Mouse (Mus musculus): Measurements from ENCODE around the gene Bcan. TPM values are rescaled to one million over a fixed set of nuclear protein-coding genes. Genes with fewer than 3 reads are reported as not detected.

Bcan gene
- polyA plus RNA-seq, 1 experiment from 2014 or later, result 0.23 TPM

- peaks cover 48% of the 10 kb centered on the region for H3K4me1 ChIP-seq
- no peaks in the 10 kb centered on the region for H3K36me3 ChIP-seq
- peak overlapping the region; percentile 63 for H3K4me2 ChIP-seq
- peak overlapping the region; percentile 29 for H3K4me3 ChIP-seq (replicated peaks)
- no peak overlapping the region for H3K9ac ChIP-seq
- ATAC-seq (ENCODE audit: insufficient read depth, low FRiP score, low read depth), result no peak
- H3K27ac ChIP-seq, result no peak overlapping the region
- H3K27me3 ChIP-seq (replicated peaks), result peaks cover 23% of the 10 kb centered on the region
- WGBS, result 1% methylated on average over 16 of the region's 17 CpGs
- no peaks in the 10 kb centered on the region for H3K9me3 ChIP-seq
Observed at GRCm38 (mm10) chr3:87947811-87948199, 52.2 kb downstream of the Bcan start.

- Histone ChIP-seq H3K27me3 (replicated peaks) (peaks cover 23% of the 10 kb centered on the region), H3K9ac (no peak overlapping the region), H3K9me3 (no peaks in the 10 kb centered on the region), H3K27ac (no peak overlapping the region), H3K4me3 (replicated peaks) (peak overlapping the region; percentile 29), H3K36me3 (peaks cover 3% of the 10 kb centered on the region; the same call in 1 of the 2 replicates), H3K4me2 (peak overlapping the region; percentile 63), H3K4me1 (peaks cover 44% of the 10 kb centered on the region)
- ATAC-seq (ENCODE audit: insufficient read depth, low FRiP score, low read depth), result no peak
- WGBS, result 7% methylated on average over 26 of the region's 26 CpGs
Observed at GRCm38 (mm10) chr3:87947056-87947810, 52.8 kb downstream of the Bcan start.

DNA sequence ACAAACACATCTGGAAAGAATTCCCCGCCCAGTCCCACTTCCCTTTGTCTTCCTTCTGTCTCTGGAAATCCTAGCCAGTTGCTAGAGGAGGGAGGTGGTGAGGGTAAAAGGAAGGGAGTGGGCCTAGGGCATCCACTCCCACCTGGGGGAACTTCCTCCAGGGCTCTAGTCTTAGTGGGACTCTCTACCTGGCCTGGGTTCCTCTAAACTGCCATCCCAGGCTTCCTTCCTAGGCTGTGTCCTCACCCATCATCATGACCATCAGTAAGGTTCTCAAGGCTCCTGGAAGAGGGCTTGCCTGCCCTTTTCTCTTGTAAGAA is 53.5 kb downstream of the Bcan start:
- H3K4me2 ChIP-seq, result 0 out of 2 replicates have a peak overlapping the region, but pooled peaks have one; percentile 63
- H3K9me3 ChIP-seq, result no peaks in the 10 kb centered on the region
- H3K27ac ChIP-seq, result no peak overlapping the region
- H3K4me1 ChIP-seq, result peaks cover 44% of the 10 kb centered on the region
- H3K4me3 ChIP-seq (replicated peaks), result no peak overlapping the region
- no peak overlapping the region for H3K9ac ChIP-seq
- peaks cover 23% of the 10 kb centered on the region for H3K27me3 ChIP-seq (replicated peaks)
- WGBS, result 36% methylated on average over 1 of the region's 1 CpGs
- no peak for ATAC-seq (ENCODE audit: insufficient read depth, low FRiP score, low read depth)
- peaks cover 10% of the 10 kb centered on the region for H3K36me3 ChIP-seq

GRCm38 (mm10) chr3:87945781-87946540 is 54.1 kb downstream of the Bcan start:
- Histone ChIP-seq H3K9me3 (no peaks in the 10 kb centered on the region), H3K4me1 (peaks cover 44% of the 10 kb centered on the region), H3K27me3 (replicated peaks) (peaks cover 23% of the 10 kb centered on the region), H3K27ac (no peak overlapping the region), H3K4me3 (replicated peaks) (no peak overlapping the region), H3K36me3 (peaks cover 15% of the 10 kb centered on the region), H3K4me2 (no peak overlapping the region), H3K9ac (no peak overlapping the region)
- 37% methylated on average over 12 of the region's 12 CpGs for WGBS
- no peak for ATAC-seq (ENCODE audit: insufficient read depth, low FRiP score, low read depth)

DNA sequence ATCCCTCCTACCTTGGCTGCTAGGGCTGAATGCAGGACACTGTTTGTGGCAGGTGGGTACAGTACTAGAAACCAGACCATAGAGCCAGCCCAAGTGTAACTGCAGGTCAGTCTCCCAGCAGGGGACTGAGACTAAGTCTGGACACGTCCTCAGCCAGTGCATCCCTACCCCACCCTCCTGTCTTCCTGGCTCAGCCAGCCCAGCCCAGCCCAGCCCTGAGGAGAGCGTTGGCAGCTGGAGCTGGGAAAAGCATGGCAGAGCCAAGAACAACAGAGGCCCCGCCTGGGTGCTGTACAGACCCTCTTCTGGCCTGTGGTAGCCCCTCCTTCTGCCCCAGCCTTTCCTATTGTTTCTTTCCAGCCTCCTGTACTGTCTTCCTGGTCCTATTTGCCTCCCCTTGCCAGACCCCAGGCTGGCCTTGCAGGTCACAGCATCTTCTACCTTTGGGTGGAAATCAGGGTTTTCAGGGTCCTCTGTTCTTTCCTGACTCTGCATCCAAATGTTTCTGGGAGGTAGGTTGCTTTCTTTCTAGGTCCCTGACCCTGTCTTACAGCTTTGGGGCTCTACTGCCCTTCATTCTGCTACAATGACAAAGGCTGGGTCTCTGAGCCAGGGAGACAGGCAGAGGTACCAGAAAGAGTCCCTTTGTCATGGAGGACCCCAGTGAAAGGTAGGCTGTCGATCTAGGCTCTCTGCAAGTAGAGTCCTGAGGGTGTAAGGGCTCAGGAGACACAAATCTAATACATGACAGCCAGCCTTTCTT is 55.0 kb downstream of the Bcan start:
- Histone ChIP-seq H3K9ac (no peak overlapping the region), H3K36me3 (peaks cover 20% of the 10 kb centered on the region), H3K4me3 (replicated peaks) (no peak overlapping the region), H3K4me1 (peaks cover 39% of the 10 kb centered on the region), H3K9me3 (no peaks in the 10 kb centered on the region), H3K27ac (no peak overlapping the region), H3K4me2 (no peak overlapping the region), H3K27me3 (replicated peaks) (peaks cover 18% of the 10 kb centered on the region)
- peak; percentile 51; the same call in 1 of the 2 replicates for ATAC-seq (ENCODE audit: insufficient read depth, low FRiP score, low read depth)
- 32% methylated on average over 4 of the region's 4 CpGs for WGBS

- 78% methylated on average over 7 of the region's 7 CpGs for WGBS
- Histone ChIP-seq H3K27me3 (replicated peaks) (peaks cover 12% of the 10 kb centered on the region; the same call in 1 of the 2 replicates), H3K4me1 (peaks cover 25% of the 10 kb centered on the region), H3K9me3 (no peaks in the 10 kb centered on the region), H3K4me3 (replicated peaks) (no peak overlapping the region), H3K4me2 (no peak overlapping the region), H3K9ac (no peak overlapping the region), H3K36me3 (peaks cover 34% of the 10 kb centered on the region), H3K27ac (no peak overlapping the region)
- no peak for ATAC-seq (ENCODE audit: insufficient read depth, low FRiP score, low read depth)
Observed at GRCm38 (mm10) chr3:87943586-87943985, 56.4 kb downstream of the Bcan start.

DNA sequence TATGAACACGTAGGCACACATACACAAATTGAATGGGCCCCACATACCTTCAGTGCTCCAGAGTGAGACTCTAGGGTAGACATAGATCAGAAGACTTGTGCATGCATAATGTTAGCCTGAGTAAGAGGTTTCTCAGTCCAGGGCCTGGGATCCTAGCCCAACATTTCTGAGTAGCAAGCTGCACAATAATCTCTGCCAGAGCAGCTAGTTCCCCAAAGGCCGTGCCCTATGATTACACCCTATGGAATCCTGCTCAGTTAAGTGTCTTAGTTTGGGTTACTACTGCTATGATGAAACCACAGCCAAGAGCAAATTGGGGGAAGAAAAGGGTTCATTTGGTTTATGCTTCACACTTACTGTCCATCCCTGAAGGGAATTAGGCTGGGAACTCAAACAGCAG is 57.6 kb downstream of the Bcan start:
- Histone ChIP-seq H3K9ac (no peak overlapping the region), H3K27ac (no peak overlapping the region), H3K4me3 (replicated peaks) (no peak overlapping the region), H3K4me1 (peaks cover 14% of the 10 kb centered on the region; the same call in 1 of the 2 replicates), H3K4me2 (no peak overlapping the region), H3K27me3 (replicated peaks) (0 out of 2 replicates have a peak, but pooled peaks cover 7% of the 10 kb centered on the region), H3K36me3 (peaks cover 39% of the 10 kb centered on the region), H3K9me3 (no peaks in the 10 kb centered on the region)
- ATAC-seq (ENCODE audit: insufficient read depth, low FRiP score, low read depth), result no peak
- 96% methylated on average over 2 of the region's 2 CpGs for WGBS

DNA sequence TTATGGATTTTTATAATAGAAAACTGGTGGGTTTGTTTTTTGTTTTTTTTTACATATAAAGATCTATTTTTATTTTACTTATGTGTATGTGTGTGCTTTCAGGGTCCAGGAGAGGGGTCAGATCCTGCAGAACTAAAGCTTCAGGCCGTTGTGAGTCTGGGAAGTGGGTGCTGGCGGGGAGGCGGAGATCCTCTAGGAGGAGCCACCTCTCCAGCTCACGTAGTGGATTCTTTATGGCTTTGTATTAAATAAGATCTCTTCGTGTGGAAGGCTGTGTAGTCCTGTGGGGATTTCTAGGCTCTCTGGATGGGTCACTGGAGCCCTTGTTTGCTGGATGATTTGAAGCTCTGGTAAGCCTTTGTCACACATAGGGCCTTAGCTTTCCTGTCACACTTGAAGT is 59.4 kb downstream of the Bcan start:
- 61% methylated on average over 5 of the region's 5 CpGs for WGBS
- 0 out of 2 replicates have a peak, but pooled peaks cover 4% of the 10 kb centered on the region for H3K4me1 ChIP-seq
- no peak for ATAC-seq (ENCODE audit: insufficient read depth, low FRiP score, low read depth)
- H3K9me3 ChIP-seq, result no peaks in the 10 kb centered on the region
- H3K27me3 ChIP-seq (replicated peaks), result no peaks in the 10 kb centered on the region
- no peak overlapping the region for H3K27ac ChIP-seq
- H3K4me2 ChIP-seq, result no peak overlapping the region
- no peak overlapping the region for H3K9ac ChIP-seq
- peaks cover 39% of the 10 kb centered on the region for H3K36me3 ChIP-seq
- no peak overlapping the region for H3K4me3 ChIP-seq (replicated peaks)

Other genes with a start within 250 kb of the Bcan start
- gene Ntrk1, start 205.1 kb downstream of the Bcan start, polyA plus RNA-seq (2015; fragmentation: Nextera tagmentation; extraction: Ambion mirVana), result 1.9 and 2.2 TPM in 2 replicates
- gene Insrr, start 203.3 kb downstream of the Bcan start, polyA plus RNA-seq (2015; fragmentation: Nextera tagmentation; extraction: Ambion mirVana), result 0.59 and 0.89 TPM in 2 replicates
- 23.4 and 25.4 TPM in 2 replicates for gene Pear1, start 175.9 kb downstream of the Bcan start, polyA plus RNA-seq (2015; fragmentation: Nextera tagmentation; extraction: Ambion mirVana)
- gene Sh2d2a, start 153.5 kb downstream of the Bcan start, polyA plus RNA-seq (2015; fragmentation: Nextera tagmentation; extraction: Ambion mirVana), result 0.21 and 0.30 TPM in 2 replicates
- 11.3 and 12.7 TPM in 2 replicates for gene Prcc, start 114.6 kb downstream of the Bcan start, polyA plus RNA-seq (2015; fragmentation: Nextera tagmentation; extraction: Ambion mirVana)
- gene Hdgf, start 93.9 kb downstream of the Bcan start, polyA plus RNA-seq (2015; fragmentation: Nextera tagmentation; extraction: Ambion mirVana), result 238 and 249 TPM in 2 replicates
- 76.4 and 78.2 TPM in 2 replicates for gene Mrpl24, start 80.7 kb downstream of the Bcan start, polyA plus RNA-seq (2015; fragmentation: Nextera tagmentation; extraction: Ambion mirVana)
- gene Isg20l2, start 69.9 kb downstream of the Bcan start, polyA plus RNA-seq (2015; fragmentation: Nextera tagmentation; extraction: Ambion mirVana), result 45.8 and 48.1 TPM in 2 replicates
- 16.2 and 17.6 TPM in 2 replicates for gene Rrnad1, start 69.5 kb downstream of the Bcan start, polyA plus RNA-seq (2015; fragmentation: Nextera tagmentation; extraction: Ambion mirVana)
- gene Crabp2, start 51.6 kb downstream of the Bcan start, polyA plus RNA-seq (2015; fragmentation: Nextera tagmentation; extraction: Ambion mirVana), result 17.2 and 20.0 TPM in 2 replicates
- gene Nes, start 29.2 kb downstream of the Bcan start, polyA plus RNA-seq (2015; fragmentation: Nextera tagmentation; extraction: Ambion mirVana), result 18.6 and 19.1 TPM in 2 replicates
- 0.18 TPM in 1 of 2 replicates, not detected in the other for gene Hapln2, start 27.4 kb upstream of the Bcan start, polyA plus RNA-seq (2015; fragmentation: Nextera tagmentation; extraction: Ambion mirVana)
- gene Gpatch4, start 42.9 kb upstream of the Bcan start, polyA plus RNA-seq (2015; fragmentation: Nextera tagmentation; extraction: Ambion mirVana), result 33.7 and 35.0 TPM in 2 replicates
- 156 and 163 TPM in 2 replicates for gene Naxe, start 58.3 kb upstream of the Bcan start, polyA plus RNA-seq (2015; fragmentation: Nextera tagmentation; extraction: Ambion mirVana)
- gene Ttc24, start 78.1 kb upstream of the Bcan start, polyA plus RNA-seq (2015; fragmentation: Nextera tagmentation; extraction: Ambion mirVana), result not detected in 2 replicates
- 16.0 and 18.7 TPM in 2 replicates for gene Iqgap3, start 81.7 kb upstream of the Bcan start, polyA plus RNA-seq (2015; fragmentation: Nextera tagmentation; extraction: Ambion mirVana)
- gene Mef2d, start 142.1 kb upstream of the Bcan start, polyA plus RNA-seq (2015; fragmentation: Nextera tagmentation; extraction: Ambion mirVana), result 17.7 and 19.9 TPM in 2 replicates